Mouse (Mus musculus): Measurements from ENCODE around the gene Dhrs4. TPM values are rescaled to one million over a fixed set of nuclear protein-coding genes. Genes with fewer than 3 reads are reported as not detected.

The Dhrs4 gene
- total RNA-seq, 2 experiments from 2014 or later: 16.8 to 20.4 TPM

- TF ChIP-seq CTCF (IDR thresholded peaks at IDR 0.05): no peak
- Histone ChIP-seq H3K27ac (no peak overlapping the region), H3K4me3 (no peak overlapping the region)
- intact Hi-C loops (cut with DNase I): no loop called here
- no peak for DNase-seq (ENCODE audit: extremely low spot score in 1 of 2, low spot score in 2 of 2)
These were observed 35.4 kb downstream of the Dhrs4 start for GRCm38 (mm10) chr14:55513927-55514326.

GRCm38 (mm10) chr14:55515846-55516245, 37.3 kb downstream of the Dhrs4 start:
- DNase-seq (ENCODE audit: extremely low spot score in 1 of 2, low spot score in 2 of 2): no peak
- no peak for TF ChIP-seq CTCF (IDR thresholded peaks at IDR 0.05)
- Histone ChIP-seq H3K4me3 (no peak overlapping the region), H3K27ac (no peak overlapping the region)
- intact Hi-C loops (cut with DNase I): no loop called here

- Histone ChIP-seq H3K4me3 (no peak overlapping the region), H3K27ac (peak overlapping the region; percentile 79)
- intact Hi-C loops (cut with DNase I): loop anchor here (1.0 kb wide), 1 partner anchor 9 kb away; the partner anchor contains the start of gene Cpne6
- no peak for TF ChIP-seq CTCF (IDR thresholded peaks at IDR 0.05)
- peak; percentile 57 to 74 for DNase-seq (ENCODE audit: extremely low spot score in 1 of 2, low spot score in 2 of 2)
These were observed 40.3 kb downstream of the Dhrs4 start for GRCm38 (mm10) chr14:55518897-55519296.

- no peak; the same call in 1 of the 2 replicates for TF ChIP-seq CTCF (IDR thresholded peaks at IDR 0.05)
- no peak for DNase-seq (ENCODE audit: extremely low spot score in 1 of 2, low spot score in 2 of 2)
- H3K27ac ChIP-seq: peak overlapping the region; percentile 79
- H3K4me3 ChIP-seq: no peak overlapping the region
- intact Hi-C loops (cut with DNase I): loop anchor here (1.0 to 2.0 kb wide), 2 partner anchors 9 to 13 kb away; partner anchors contain the start of gene Cpne6
These were observed 41.0 kb downstream of the Dhrs4 start for GRCm38 (mm10) chr14:55519604-55520003.

GRCm38 (mm10) chr14:55520451-55521361, 42.1 kb downstream of the Dhrs4 start:
- DNase-seq (ENCODE audit: extremely low spot score in 1 of 2, low spot score in 2 of 2): peak in 1 of 2 experiments; percentile 58
- peak overlapping the region; percentile 55 for H3K4me3 ChIP-seq
- H3K27ac ChIP-seq: peak overlapping the region; percentile 78

GRCm38 (mm10) chr14:55524062-55524461, 45.5 kb downstream of the Dhrs4 start:
- no peak for TF ChIP-seq CTCF (IDR thresholded peaks at IDR 0.05)
- Histone ChIP-seq H3K4me3 (no peak overlapping the region), H3K27ac (no peak overlapping the region)
- no peak for DNase-seq (ENCODE audit: extremely low spot score in 1 of 2, low spot score in 2 of 2)
- intact Hi-C loops (cut with DNase I): no loop called here

More at GRCm38 (mm10) chr14:55520451-55521361, 42.1 kb downstream of the Dhrs4 start:
- intact Hi-C loops (cut with DNase I): loop anchor here (2.0 kb wide), 1 partner anchor 14 kb away; no protein-coding TSS in a partner anchor
- TF ChIP-seq CTCF (IDR thresholded peaks at IDR 0.05): no peak; the same call in none of the 2 replicates

GRCm38 (mm10) chr14:55524785-55525184, 46.2 kb downstream of the Dhrs4 start, which contains the start of gene Nrl:
Nrl (minus strand) TSS chr14:55524981.
- intact Hi-C loops (cut with DNase I): no loop called here
- H3K4me3 ChIP-seq: no peak within 1 kb of the TSS
- no peak for TF ChIP-seq CTCF (IDR thresholded peaks at IDR 0.05)
- DNase-seq (ENCODE audit: extremely low spot score in 1 of 2, low spot score in 2 of 2): no peak
- H3K27ac ChIP-seq: no peak within 1 kb of the TSS

GRCm38 (mm10) chr14:55526674-55527073, 48.1 kb downstream of the Dhrs4 start:
- H3K4me3 ChIP-seq: no peak overlapping the region
- H3K27ac ChIP-seq: no peak overlapping the region
- no peak for DNase-seq (ENCODE audit: extremely low spot score in 1 of 2, low spot score in 2 of 2)
- TF ChIP-seq CTCF (IDR thresholded peaks at IDR 0.05): no peak
- intact Hi-C loops (cut with DNase I): no loop called here

- Histone ChIP-seq H3K4me3 (no peak overlapping the region), H3K27ac (no peak overlapping the region)
- TF ChIP-seq CTCF (IDR thresholded peaks at IDR 0.05): peak; percentile 58
- intact Hi-C loops (cut with DNase I): loop anchor here (2.0 kb wide), 1 partner anchor 31 kb away; no protein-coding TSS in a partner anchor
- DNase-seq (ENCODE audit: extremely low spot score in 1 of 2, low spot score in 2 of 2): no peak
These were observed 49.4 kb downstream of the Dhrs4 start for GRCm38 (mm10) chr14:55527940-55528339.

- DNase-seq (ENCODE audit: extremely low spot score in 1 of 2, low spot score in 2 of 2): peak; percentile 42 to 47
- Histone ChIP-seq H3K4me3 (no peak overlapping the region), H3K27ac (no peak overlapping the region)
- intact Hi-C loops (cut with DNase I): no loop called here
- peak; percentile 80 for TF ChIP-seq CTCF (IDR thresholded peaks at IDR 0.05)
These were observed 57.7 kb downstream of the Dhrs4 start for GRCm38 (mm10) chr14:55536116-55536745.

Other genes with a start within 250 kb of the Dhrs4 start
- gene Carmil3, start 11.9 kb downstream of the Dhrs4 start, total RNA-seq (2021): 10 to 100 TPM; 48.6 to 55.8 TPM
- 100 to 1,000 TPM; 209 to 225 TPM for gene Cpne6, start 31.7 kb downstream of the Dhrs4 start, total RNA-seq (2021)
- under 1 TPM; 0.29 to 0.84 TPM for gene Nrl, start 46.2 kb downstream of the Dhrs4 start, total RNA-seq (2021)
- 10 to 100 TPM; 31.1 to 36.0 TPM for gene Pck2, start 61.5 kb downstream of the Dhrs4 start, total RNA-seq (2021)
- 10 to 100 TPM; 76.8 to 80.8 TPM for gene Dcaf11, start 81.2 kb downstream of the Dhrs4 start, total RNA-seq (2021)
- 1 to 10 TPM in 1 of 2 experiments, under 1 TPM in 1; 0.86 to 1.8 TPM for gene A730061H03Rik, start 81.6 kb downstream of the Dhrs4 start, total RNA-seq (2021)
- not detected for gene Fitm1, start 96.9 kb downstream of the Dhrs4 start, total RNA-seq (2021)
- gene Psme1, start 99.4 kb downstream of the Dhrs4 start, total RNA-seq (2021): 10 to 100 TPM; 46.8 to 51.6 TPM
- 10 to 100 TPM; 49.8 to 50.3 TPM for gene Emc9, start 106.5 kb downstream of the Dhrs4 start, total RNA-seq (2021)
- 10 to 100 TPM; 46.0 to 60.3 TPM for gene Psme2, start 112.4 kb downstream of the Dhrs4 start, total RNA-seq (2021)
- gene Rnf31, start 113.0 kb downstream of the Dhrs4 start, total RNA-seq (2021): 10 to 100 TPM; 40.9 to 43.4 TPM
- gene Irf9, start 124.8 kb downstream of the Dhrs4 start, total RNA-seq (2021): 10 to 100 TPM; 13.0 to 16.4 TPM
- gene Rec8, start 139.3 kb downstream of the Dhrs4 start, total RNA-seq (2021): 1 to 10 TPM; 2.7 to 2.8 TPM
- gene Ipo4, start 157.2 kb downstream of the Dhrs4 start, total RNA-seq (2021): 100 to 1,000 TPM; 118 to 130 TPM
- 1 to 10 TPM; 3.5 to 6.1 TPM for gene Gm49378, start 159.1 kb downstream of the Dhrs4 start, total RNA-seq (2021)
- 10 to 100 TPM; 37.8 to 41.0 TPM for gene Tm9sf1, start 165.0 kb downstream of the Dhrs4 start, total RNA-seq (2021)
- 1 to 10 TPM in 1 of 2 experiments, under 1 TPM in 1; 0.91 to 1.2 TPM for gene Tssk4, start 171.4 kb downstream of the Dhrs4 start, total RNA-seq (2021)
- gene Mdp1, start 181.8 kb downstream of the Dhrs4 start, total RNA-seq (2021): 10 to 100 TPM; 40.6 to 41.6 TPM
- gene Gmpr2, start 193.2 kb downstream of the Dhrs4 start, total RNA-seq (2021): 10 to 100 TPM; 21.1 to 23.2 TPM
- gene Nedd8, start 193.4 kb downstream of the Dhrs4 start, total RNA-seq (2021): 100 to 1,000 TPM; 294 to 309 TPM
- 10 to 100 TPM; 14.1 to 16.3 TPM for gene Tinf2, start 203.1 kb downstream of the Dhrs4 start, total RNA-seq (2021)
- gene Tgm1, start 235.2 kb downstream of the Dhrs4 start, total RNA-seq (2021): not detected
- gene Rabggta, start 243.5 kb downstream of the Dhrs4 start, total RNA-seq (2021): 10 to 100 TPM; 50.2 to 51.3 TPM